Mouse (Mus musculus) layer of hippocampus, postnatal 10 days (tissue): ENCODE measurements at regions not wholly inside any gene's neighbourhood (a gene's known extent, or its start where the extent isn't known, plus 50 kb on each side); places are given as distances from the start of the nearest gene placed in this dataset.
"Not testable (repeated sequence)": the region's sequence is repeated elsewhere in the genome, so short reads cannot be mapped to it uniquely, and the experiment has no call there.

Experiments used
- DNase-seq, 2 experiments: peaks; one replicate each; pipeline ENCODE4 v3.0.0; 2021; ENCODE audit warnings: low spot score in 2 of 2

- no peak for DNase-seq
Observed at GRCm38 (mm10) chr4:35347609-35348008, 121.6 kb upstream of the C9orf72 start.

GRCm38 (mm10) chr4:35343751-35344150 is 117.8 kb upstream of the C9orf72 start:
- no peak for DNase-seq

GRCm38 (mm10) chr4:35331161-35331560 is 105.2 kb upstream of the C9orf72 start:
- no peak for DNase-seq

GRCm38 (mm10) chr4:35325300-35325699 is 99.3 kb upstream of the C9orf72 start:
- no peak for DNase-seq

GRCm38 (mm10) chr4:35322432-35323173 is 96.6 kb upstream of the C9orf72 start:
- no peak for DNase-seq

GRCm38 (mm10) chr4:35310396-35310977 is 84.5 kb upstream of the C9orf72 start:
- DNase-seq: peak; percentile 56 to 68

GRCm38 (mm10) chr4:35308221-35308620 is 82.2 kb upstream of the C9orf72 start:
- no peak for DNase-seq

GRCm38 (mm10) chr4:35305210-35305609 is 79.2 kb upstream of the C9orf72 start:
- no peak for DNase-seq

- no peak for DNase-seq
Observed at GRCm38 (mm10) chr4:35300848-35301247, 74.9 kb upstream of the C9orf72 start.

GRCm38 (mm10) chr4:35300374-35300773 is 74.4 kb upstream of the C9orf72 start:
- DNase-seq: not testable (repeated sequence)

- no peak for DNase-seq
Observed at GRCm38 (mm10) chr4:35284611-35285010, 58.6 kb upstream of the C9orf72 start.
